Mouse (Mus musculus) right cerebral cortex, postnatal 10 days (tissue): ENCODE data around the gene Tbl1x.

Source experiments
- DNase-seq, 2 experiments: peaks; one replicate each; pipeline ENCODE4 v3.0.0; 2021; ENCODE audit warnings: low spot score in 2 of 2

Tbl1x gene

GRCm38 (mm10) chrX:77608947-77609703 is 98.3 kb downstream of the Tbl1x start:
- DNase-seq, result no peak

- DNase-seq, result no peak
These were observed 101.1 kb downstream of the Tbl1x start for GRCm38 (mm10) chrX:77611938-77612337.

GRCm38 (mm10) chrX:77613041-77613440 is 102.2 kb downstream of the Tbl1x start:
- no peak for DNase-seq

- DNase-seq, result no peak
These were observed 105.0 kb downstream of the Tbl1x start for GRCm38 (mm10) chrX:77615735-77616293.

GRCm38 (mm10) chrX:77617368-77618144 is 106.7 kb downstream of the Tbl1x start:
- no peak for DNase-seq

- no peak for DNase-seq
These were observed 119.6 kb downstream of the Tbl1x start for GRCm38 (mm10) chrX:77630439-77630838.

- no peak for DNase-seq
These were observed 125.7 kb downstream of the Tbl1x start for GRCm38 (mm10) chrX:77636499-77636898.

- peak; percentile 49 to 55 for DNase-seq
These were observed 127.3 kb downstream of the Tbl1x start for GRCm38 (mm10) chrX:77638076-77638475.

- DNase-seq, result no peak
These were observed 129.5 kb downstream of the Tbl1x start for GRCm38 (mm10) chrX:77640301-77640700.

- DNase-seq, result no peak
These were observed 135.4 kb downstream of the Tbl1x start for GRCm38 (mm10) chrX:77646164-77646563.

GRCm38 (mm10) chrX:77650246-77650645 is 139.4 kb downstream of the Tbl1x start:
- DNase-seq, result no peak

GRCm38 (mm10) chrX:77662030-77662429 is 151.2 kb downstream of the Tbl1x start:
- no peak for DNase-seq

- no peak for DNase-seq
These were observed 152.5 kb downstream of the Tbl1x start for GRCm38 (mm10) chrX:77663276-77663675.

GRCm38 (mm10) chrX:77665030-77665429 is 154.2 kb downstream of the Tbl1x start:
- no peak for DNase-seq

- DNase-seq, result peak in 1 of 2 experiments; percentile 21
These were observed 156.1 kb downstream of the Tbl1x start for GRCm38 (mm10) chrX:77666911-77667310.

GRCm38 (mm10) chrX:77667441-77667840 is 156.6 kb downstream of the Tbl1x start:
- DNase-seq, result no peak

- peak in 1 of 2 experiments; percentile 39 for DNase-seq
These were observed 159.2 kb downstream of the Tbl1x start for GRCm38 (mm10) chrX:77669779-77670550.
